Mouse (Mus musculus): ENCODE measurements around the gene Psmb7. TPM values are rescaled to one million over a fixed set of nuclear protein-coding genes. Genes with fewer than 3 reads are reported as not detected.
A peak's percentile ranks its signal among the peaks of the same experiment; 100 is the strongest.

Psmb7 gene
- polyA plus RNA-seq, 1 experiment, result 101 TPM

GRCm38 (mm10) chr2:38647201-38647606, 3.3 kb upstream of the Psmb7 start:
- no peak for TF ChIP-seq POLR2A (IDR thresholded peaks at IDR 0.05; ENCODE audit: borderline replicate concordance, low read depth, low read length)
- TF ChIP-seq CTCF (IDR thresholded peaks at IDR 0.05; ENCODE audit: low read depth, low read length), result no peak
- Histone ChIP-seq H3K4me3 (ENCODE audit: insufficient read depth, low read length) (no peak overlapping the region), H3K4me1 (ENCODE audit: control insufficient read depth, insufficient read depth, low read length) (peaks cover 8% of the 10 kb centered on the region), H3K27ac (ENCODE audit: insufficient read depth, low read depth, low read length) (no peak overlapping the region)

- Histone ChIP-seq H3K4me3 (ENCODE audit: insufficient read depth, low read length) (no peak overlapping the region), H3K27ac (ENCODE audit: insufficient read depth, low read depth, low read length) (no peak overlapping the region), H3K4me1 (ENCODE audit: control insufficient read depth, insufficient read depth, low read length) (peaks cover 8% of the 10 kb centered on the region)
- peak; percentile 39; the same call in 1 of the 2 replicates for TF ChIP-seq CTCF (IDR thresholded peaks at IDR 0.05; ENCODE audit: low read depth, low read length)
- no peak for TF ChIP-seq POLR2A (IDR thresholded peaks at IDR 0.05; ENCODE audit: borderline replicate concordance, low read depth, low read length)
Observed at GRCm38 (mm10) chr2:38645936-38646335, 2.0 kb upstream of the Psmb7 start.

- H3K4me3 ChIP-seq (ENCODE audit: insufficient read depth, low read length), result no peak overlapping the region
- H3K4me1 ChIP-seq (ENCODE audit: control insufficient read depth, insufficient read depth, low read length), result peaks cover 8% of the 10 kb centered on the region
- H3K27ac ChIP-seq (ENCODE audit: insufficient read depth, low read depth, low read length), result no peak overlapping the region
- TF ChIP-seq POLR2A (IDR thresholded peaks at IDR 0.05; ENCODE audit: borderline replicate concordance, low read depth, low read length) (no peak), CTCF (IDR thresholded peaks at IDR 0.05; ENCODE audit: low read depth, low read length) (no peak)
Observed at GRCm38 (mm10) chr2:38641761-38642160, 2.1 kb downstream of the Psmb7 start.

- peaks cover 2% of the 10 kb centered on the region for H3K4me1 ChIP-seq (ENCODE audit: control insufficient read depth, insufficient read depth, low read length)
- H3K4me3 ChIP-seq (ENCODE audit: insufficient read depth, low read length), result no peak overlapping the region
- no peak for TF ChIP-seq POLR2A (IDR thresholded peaks at IDR 0.05; ENCODE audit: borderline replicate concordance, low read depth, low read length)
- peak; percentile 14; the same call in 1 of the 2 replicates for TF ChIP-seq CTCF (IDR thresholded peaks at IDR 0.05; ENCODE audit: low read depth, low read length)
- no peak overlapping the region for H3K27ac ChIP-seq (ENCODE audit: insufficient read depth, low read depth, low read length)
Observed at GRCm38 (mm10) chr2:38637716-38638267, 6.1 kb downstream of the Psmb7 start.

GRCm38 (mm10) chr2:38630574-38630973, 13.3 kb downstream of the Psmb7 start:
- Histone ChIP-seq H3K4me3 (ENCODE audit: insufficient read depth, low read length) (no peak overlapping the region), H3K4me1 (ENCODE audit: control insufficient read depth, insufficient read depth, low read length) (no peaks in the 10 kb centered on the region), H3K27ac (ENCODE audit: insufficient read depth, low read depth, low read length) (no peak overlapping the region)
- no peak for TF ChIP-seq CTCF (IDR thresholded peaks at IDR 0.05; ENCODE audit: low read depth, low read length)
- no peak for TF ChIP-seq POLR2A (IDR thresholded peaks at IDR 0.05; ENCODE audit: borderline replicate concordance, low read depth, low read length)

GRCm38 (mm10) chr2:38629451-38629850, 14.4 kb downstream of the Psmb7 start:
- H3K27ac ChIP-seq (ENCODE audit: insufficient read depth, low read depth, low read length), result no peak overlapping the region
- H3K4me1 ChIP-seq (ENCODE audit: control insufficient read depth, insufficient read depth, low read length), result no peaks in the 10 kb centered on the region
- H3K4me3 ChIP-seq (ENCODE audit: insufficient read depth, low read length), result no peak overlapping the region
- TF ChIP-seq POLR2A (IDR thresholded peaks at IDR 0.05; ENCODE audit: borderline replicate concordance, low read depth, low read length) (no peak), CTCF (IDR thresholded peaks at IDR 0.05; ENCODE audit: low read depth, low read length) (no peak)

GRCm38 (mm10) chr2:38628801-38629200, 15.1 kb downstream of the Psmb7 start:
- TF ChIP-seq CTCF (IDR thresholded peaks at IDR 0.05; ENCODE audit: low read depth, low read length) (no peak), POLR2A (IDR thresholded peaks at IDR 0.05; ENCODE audit: borderline replicate concordance, low read depth, low read length) (no peak)
- H3K4me1 ChIP-seq (ENCODE audit: control insufficient read depth, insufficient read depth, low read length), result no peaks in the 10 kb centered on the region
- no peak overlapping the region for H3K4me3 ChIP-seq (ENCODE audit: insufficient read depth, low read length)
- H3K27ac ChIP-seq (ENCODE audit: insufficient read depth, low read depth, low read length), result no peak overlapping the region

- TF ChIP-seq POLR2A (IDR thresholded peaks at IDR 0.05; ENCODE audit: borderline replicate concordance, low read depth, low read length) (no peak), CTCF (IDR thresholded peaks at IDR 0.05; ENCODE audit: low read depth, low read length) (no peak)
- H3K4me1 ChIP-seq (ENCODE audit: control insufficient read depth, insufficient read depth, low read length), result no peaks in the 10 kb centered on the region
- no peak overlapping the region for H3K4me3 ChIP-seq (ENCODE audit: insufficient read depth, low read length)
- no peak overlapping the region for H3K27ac ChIP-seq (ENCODE audit: insufficient read depth, low read depth, low read length)
Observed at GRCm38 (mm10) chr2:38623821-38624590, 19.9 kb downstream of the Psmb7 start.

- Histone ChIP-seq H3K4me1 (ENCODE audit: control insufficient read depth, insufficient read depth, low read length) (no peaks in the 10 kb centered on the region), H3K4me3 (ENCODE audit: insufficient read depth, low read length) (no peak overlapping the region), H3K27ac (ENCODE audit: insufficient read depth, low read depth, low read length) (no peak overlapping the region)
- no peak for TF ChIP-seq CTCF (IDR thresholded peaks at IDR 0.05; ENCODE audit: low read depth, low read length)
- TF ChIP-seq POLR2A (IDR thresholded peaks at IDR 0.05; ENCODE audit: borderline replicate concordance, low read depth, low read length), result no peak
Observed at GRCm38 (mm10) chr2:38623411-38623810, 20.5 kb downstream of the Psmb7 start.

GRCm38 (mm10) chr2:38621610-38622021, 22.3 kb downstream of the Psmb7 start:
- Histone ChIP-seq H3K4me1 (ENCODE audit: control insufficient read depth, insufficient read depth, low read length) (peaks cover 8% of the 10 kb centered on the region), H3K4me3 (ENCODE audit: insufficient read depth, low read length) (no peak overlapping the region), H3K27ac (ENCODE audit: insufficient read depth, low read depth, low read length) (no peak overlapping the region)
- TF ChIP-seq POLR2A (IDR thresholded peaks at IDR 0.05; ENCODE audit: borderline replicate concordance, low read depth, low read length) (no peak), CTCF (IDR thresholded peaks at IDR 0.05; ENCODE audit: low read depth, low read length) (no peak)
